Mouse (Mus musculus): ENCODE results near the gene Trim25. TPM values are rescaled to one million over a fixed set of nuclear protein-coding genes. Genes with fewer than 3 reads are reported as not detected.

The Trim25 gene
- polyA plus RNA-seq, 1 experiment from 2014 or later, result 2.8 TPM

DNA sequence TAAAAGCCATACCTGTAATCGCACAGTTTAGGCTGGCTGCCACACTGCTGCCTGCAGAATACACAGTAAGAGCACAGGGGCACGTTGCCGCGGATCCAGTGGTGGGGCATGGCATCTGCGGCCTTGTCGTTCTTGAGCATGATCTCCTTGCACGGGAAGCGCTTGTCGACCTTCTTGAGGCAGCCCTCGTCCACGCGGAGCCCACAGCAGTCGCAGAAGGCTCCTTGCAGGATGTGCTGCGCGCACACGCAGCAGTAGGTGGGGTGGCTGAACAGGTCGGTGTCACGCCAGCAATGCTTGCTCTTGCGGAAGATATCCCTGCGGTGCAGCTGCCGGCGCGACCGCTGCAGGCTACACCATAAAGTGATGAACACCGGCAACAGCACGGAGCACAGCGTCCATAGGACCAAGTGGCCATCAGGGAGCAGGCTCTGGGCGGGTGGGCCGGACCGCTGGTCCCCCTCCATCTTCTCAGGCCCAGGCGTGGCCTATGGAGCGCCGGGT lies 60.8 kb downstream of the Trim25 start:
- Histone ChIP-seq H3K27ac (replicated peaks) (peak overlapping the region; percentile 75), H3K4me2 (replicated peaks) (peak overlapping the region; percentile 85), H3K36me3 (peaks cover under 1% of the 10 kb centered on the region; the same call in 1 of the 2 replicates), H3K27me3 (no peaks in the 10 kb centered on the region), H3K4me3 (peak overlapping the region; percentile 87), H3K9me3 (no peaks in the 10 kb centered on the region), H3K9ac (replicated peaks) (peak overlapping the region; percentile 90), H3K4me1 (peaks cover 33% of the 10 kb centered on the region)
- under 1% methylated on average over 33 of the region's 33 CpGs for WGBS
- ATAC-seq (replicated peaks), result peak; percentile 71; the same call in 1 of the 2 replicates

DNA sequence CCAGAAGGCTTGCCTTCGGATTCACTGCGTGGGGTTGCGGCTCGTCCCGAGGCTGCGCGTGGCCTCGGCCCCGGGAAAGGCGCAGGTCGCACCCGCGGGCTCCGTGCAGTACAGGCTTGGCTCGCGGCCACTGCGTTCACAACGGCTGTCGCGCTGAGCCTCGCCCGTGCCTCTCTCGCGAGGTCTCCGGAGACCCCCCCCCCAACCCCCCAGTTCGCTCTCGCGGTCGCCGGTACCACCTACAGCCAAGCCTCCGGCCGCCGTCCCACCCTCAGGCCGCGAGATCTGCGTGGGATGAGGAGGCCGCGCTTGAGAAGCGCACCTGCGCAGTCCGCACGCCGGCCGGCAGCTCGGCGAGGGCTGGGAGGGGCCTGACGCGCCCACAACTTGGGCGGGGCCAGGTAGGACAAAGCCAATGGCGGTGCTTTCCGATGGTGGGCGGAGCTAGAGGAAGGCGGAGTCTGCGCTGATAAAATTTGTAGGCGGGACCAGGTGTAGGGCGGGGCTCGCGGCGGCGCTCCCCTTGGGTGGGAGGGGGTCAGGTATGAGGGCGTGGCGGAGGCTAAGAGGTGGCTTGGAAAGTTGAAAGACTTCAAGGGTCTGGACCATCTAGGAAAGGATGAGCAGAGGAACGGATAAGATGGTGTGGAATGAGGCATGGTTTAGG lies 61.4 kb downstream of the Trim25 start:
- H3K9me3 ChIP-seq, result 0 out of 2 replicates have a peak, but pooled peaks cover 3% of the 10 kb centered on the region
- peak; percentile 93 for ATAC-seq (replicated peaks)
- H3K36me3 ChIP-seq, result no peaks in the 10 kb centered on the region
- WGBS, result under 1% methylated on average over 63 of the region's 63 CpGs
- peak overlapping the region; percentile 85 for H3K4me2 ChIP-seq (replicated peaks)
- peak overlapping the region; percentile 87 for H3K4me3 ChIP-seq
- H3K27ac ChIP-seq (replicated peaks), result peak overlapping the region; percentile 75
- peaks cover 33% of the 10 kb centered on the region for H3K4me1 ChIP-seq
- no peaks in the 10 kb centered on the region for H3K27me3 ChIP-seq
- peak overlapping the region; percentile 90 for H3K9ac ChIP-seq (replicated peaks)

- ATAC-seq (replicated peaks), result peak; percentile 0; the same call in 1 of the 2 replicates
These were observed 62.2 kb downstream of the Trim25 start for GRCm38 (mm10) chr11:89061362-89061761.

GRCm38 (mm10) chr11:89064312-89064711 lies 65.1 kb downstream of the Trim25 start:
- Histone ChIP-seq H3K27me3 (no peaks in the 10 kb centered on the region), H3K27ac (replicated peaks) (no peak overlapping the region), H3K9ac (replicated peaks) (no peak overlapping the region), H3K4me3 (no peak overlapping the region), H3K4me1 (peaks cover 7% of the 10 kb centered on the region), H3K9me3 (0 out of 2 replicates have a peak, but pooled peaks cover 3% of the 10 kb centered on the region), H3K4me2 (replicated peaks) (no peak overlapping the region), H3K36me3 (no peaks in the 10 kb centered on the region)
- WGBS, result 84% methylated on average over 6 of the region's 6 CpGs
- ATAC-seq (replicated peaks), result no peak

More at GRCm38 (mm10) chr11:89061362-89061761, 62.2 kb downstream of the Trim25 start:
- no peaks in the 10 kb centered on the region for H3K36me3 ChIP-seq
- no peak overlapping the region for H3K27ac ChIP-seq (replicated peaks)
- H3K27me3 ChIP-seq, result no peaks in the 10 kb centered on the region
- peaks cover 29% of the 10 kb centered on the region for H3K4me1 ChIP-seq
- 91% methylated on average over 7 of the region's 7 CpGs for WGBS
- no peak overlapping the region for H3K4me3 ChIP-seq
- no peak overlapping the region for H3K9ac ChIP-seq (replicated peaks)
- 0 out of 2 replicates have a peak, but pooled peaks cover 3% of the 10 kb centered on the region for H3K9me3 ChIP-seq
- no peak overlapping the region for H3K4me2 ChIP-seq (replicated peaks)

DNA sequence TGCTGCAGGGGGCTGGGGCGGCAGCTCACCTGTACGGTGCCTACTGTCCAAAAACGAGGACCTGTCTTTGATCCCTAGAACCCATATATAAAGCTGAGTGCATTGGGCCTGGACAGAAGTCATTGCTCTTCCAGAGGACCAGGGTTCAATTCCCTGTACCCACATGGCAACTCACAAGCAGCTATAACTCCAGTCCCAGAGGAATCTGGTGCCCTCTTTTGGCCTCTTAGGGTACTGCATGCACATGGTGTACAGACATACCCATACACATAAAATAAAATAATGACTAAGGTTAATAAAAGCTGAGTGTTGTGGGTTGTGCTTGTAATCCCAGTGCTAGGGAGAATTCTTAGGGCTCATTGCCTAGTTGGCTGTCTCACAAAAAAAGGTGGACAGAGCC lies 66.1 kb downstream of the Trim25 start:
- 99% methylated on average over 3 of the region's 3 CpGs for WGBS
- Histone ChIP-seq H3K4me1 (no peaks in the 10 kb centered on the region; the same call in 1 of the 2 replicates), H3K4me2 (replicated peaks) (no peak overlapping the region), H3K36me3 (no peaks in the 10 kb centered on the region), H3K9ac (replicated peaks) (no peak overlapping the region), H3K27ac (replicated peaks) (no peak overlapping the region), H3K4me3 (no peak overlapping the region), H3K27me3 (no peaks in the 10 kb centered on the region), H3K9me3 (0 out of 2 replicates have a peak, but pooled peaks cover 3% of the 10 kb centered on the region)
- ATAC-seq (replicated peaks), result no peak

GRCm38 (mm10) chr11:89066126-89066525 lies 67.0 kb downstream of the Trim25 start:
- Histone ChIP-seq H3K4me2 (replicated peaks) (no peak overlapping the region), H3K36me3 (no peaks in the 10 kb centered on the region), H3K4me3 (no peak overlapping the region), H3K27me3 (no peaks in the 10 kb centered on the region), H3K27ac (replicated peaks) (no peak overlapping the region), H3K9ac (replicated peaks) (no peak overlapping the region), H3K4me1 (no peaks in the 10 kb centered on the region), H3K9me3 (0 out of 2 replicates have a peak, but pooled peaks cover 3% of the 10 kb centered on the region)
- whole genome bisulfite sequencing, result 82% methylated on average over 6 of the region's 6 CpGs
- no peak for ATAC-seq (replicated peaks)

DNA sequence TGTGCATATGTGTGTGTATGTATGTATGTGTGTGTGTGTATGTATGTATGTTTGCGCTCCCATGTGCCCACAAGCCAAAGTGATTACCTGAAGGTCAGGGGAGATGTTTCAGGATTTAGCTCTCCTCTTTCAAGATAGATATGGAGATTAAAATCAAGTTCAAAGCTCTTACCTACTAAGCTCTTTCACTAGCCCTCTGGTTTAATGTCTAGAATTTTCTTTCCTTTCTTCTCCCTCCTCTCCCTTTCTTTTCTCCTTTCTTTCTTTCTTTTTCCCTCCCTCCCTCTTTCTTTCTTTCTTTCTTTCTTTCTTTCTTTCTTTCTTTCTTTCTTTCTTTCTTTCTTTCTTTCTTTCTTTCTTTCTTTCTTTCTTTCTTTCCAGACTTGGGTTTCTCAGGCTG lies 67.6 kb downstream of the Trim25 start, which contains the start of gene Dgke:
Gene Dgke (minus strand): TSS at position 101 of the 400 bp plus-strand sequence.
- Histone ChIP-seq H3K27me3 (no peaks in the 10 kb centered on the region), H3K9me3 (0 out of 2 replicates have a peak, but pooled peaks cover 3% of the 10 kb centered on the region), H3K9ac (replicated peaks) (no peak within 1 kb of the TSS), H3K36me3 (no peaks in the 10 kb centered on the region), H3K4me2 (replicated peaks) (no peak within 1 kb of the TSS), H3K4me1 (no peaks in the 10 kb centered on the region), H3K27ac (replicated peaks) (no peak within 1 kb of the TSS), H3K4me3 (no peak within 1 kb of the TSS)
- WGBS, result 92% methylated on average over 1 of the region's 1 CpGs
- no peak for ATAC-seq (replicated peaks)

- Histone ChIP-seq H3K9ac (replicated peaks) (no peak overlapping the region), H3K9me3 (0 out of 2 replicates have a peak, but pooled peaks cover 3% of the 10 kb centered on the region), H3K4me1 (no peaks in the 10 kb centered on the region), H3K27me3 (no peaks in the 10 kb centered on the region), H3K4me2 (replicated peaks) (no peak overlapping the region), H3K4me3 (no peak overlapping the region), H3K36me3 (no peaks in the 10 kb centered on the region), H3K27ac (replicated peaks) (no peak overlapping the region)
- ATAC-seq (replicated peaks), result no peak
- WGBS, result 81% methylated on average over 6 of the region's 6 CpGs
These were observed 68.2 kb downstream of the Trim25 start for GRCm38 (mm10) chr11:89067301-89067822.

DNA sequence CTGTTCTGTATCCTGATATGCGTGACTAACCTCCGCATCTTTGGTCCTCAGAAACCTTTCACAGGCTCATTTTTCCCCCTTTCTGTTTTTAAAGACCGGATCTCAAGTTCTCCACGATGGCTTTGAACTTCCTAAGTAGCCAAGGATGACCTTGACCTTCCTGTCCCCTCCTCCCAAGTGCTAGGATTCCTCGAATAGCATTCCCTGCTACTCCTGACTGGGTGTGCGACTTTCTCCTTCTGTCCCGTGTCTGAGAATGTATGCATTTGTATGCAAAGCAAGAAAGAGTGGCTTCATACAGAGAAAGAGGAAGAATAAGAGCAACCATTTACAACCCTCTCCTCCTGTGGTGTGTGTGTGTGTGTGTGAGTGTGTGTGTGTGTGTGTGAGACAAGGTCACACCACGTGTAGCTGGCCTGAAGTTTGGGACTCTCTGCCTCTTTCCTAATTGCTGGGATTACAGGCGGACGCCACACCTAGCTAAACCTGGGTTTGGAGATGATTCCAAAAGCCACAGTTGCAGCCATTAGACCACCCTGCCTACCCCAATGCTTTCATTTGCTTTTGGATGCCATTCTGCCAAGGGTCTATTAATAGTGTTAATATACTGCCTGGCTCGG lies 68.8 kb downstream of the Trim25 start:
- Histone ChIP-seq H3K36me3 (no peaks in the 10 kb centered on the region), H3K4me3 (no peak overlapping the region), H3K9ac (replicated peaks) (no peak overlapping the region), H3K4me2 (replicated peaks) (no peak overlapping the region), H3K9me3 (0 out of 2 replicates have a peak, but pooled peaks cover 3% of the 10 kb centered on the region), H3K27ac (replicated peaks) (no peak overlapping the region), H3K4me1 (no peaks in the 10 kb centered on the region), H3K27me3 (no peaks in the 10 kb centered on the region)
- 74% methylated on average over 11 of the region's 11 CpGs for WGBS
- no peak for ATAC-seq (replicated peaks)

GRCm38 (mm10) chr11:89068649-89069048 lies 69.5 kb downstream of the Trim25 start:
- no peak overlapping the region for H3K4me2 ChIP-seq (replicated peaks)
- no peak overlapping the region for H3K4me3 ChIP-seq
- 94% methylated on average over 14 of the region's 14 CpGs for WGBS
- no peaks in the 10 kb centered on the region for H3K4me1 ChIP-seq
- H3K36me3 ChIP-seq, result no peaks in the 10 kb centered on the region
- H3K27me3 ChIP-seq, result no peaks in the 10 kb centered on the region
- no peak for ATAC-seq (replicated peaks)
- H3K9ac ChIP-seq (replicated peaks), result no peak overlapping the region
- 0 out of 2 replicates have a peak, but pooled peaks cover 3% of the 10 kb centered on the region for H3K9me3 ChIP-seq
- no peak overlapping the region for H3K27ac ChIP-seq (replicated peaks)

GRCm38 (mm10) chr11:89069303-89069702 lies 70.1 kb downstream of the Trim25 start:
- Histone ChIP-seq H3K27me3 (no peaks in the 10 kb centered on the region), H3K9me3 (0 out of 2 replicates have a peak, but pooled peaks cover 3% of the 10 kb centered on the region), H3K36me3 (no peaks in the 10 kb centered on the region), H3K9ac (replicated peaks) (no peak overlapping the region), H3K4me2 (replicated peaks) (no peak overlapping the region), H3K4me3 (no peak overlapping the region), H3K4me1 (no peaks in the 10 kb centered on the region), H3K27ac (replicated peaks) (no peak overlapping the region)
- ATAC-seq (replicated peaks), result no peak
- WGBS, result 26% methylated on average over 6 of the region's 6 CpGs

Data from forebrain, embryonic 15.5 days (tissue).